Mouse (Mus musculus) CD4-positive helper T cell, adult 2 months (primary cell): ENCODE data around the gene Fxyd4.

ENCODE experiments used
- DNase-seq: peaks from one replicate; pipeline ENCODE4 v3.0.0-alpha.2; 2012; ENCODE audit warnings: low read depth, missing footprints, low spot score

Gene Fxyd4

DNA sequence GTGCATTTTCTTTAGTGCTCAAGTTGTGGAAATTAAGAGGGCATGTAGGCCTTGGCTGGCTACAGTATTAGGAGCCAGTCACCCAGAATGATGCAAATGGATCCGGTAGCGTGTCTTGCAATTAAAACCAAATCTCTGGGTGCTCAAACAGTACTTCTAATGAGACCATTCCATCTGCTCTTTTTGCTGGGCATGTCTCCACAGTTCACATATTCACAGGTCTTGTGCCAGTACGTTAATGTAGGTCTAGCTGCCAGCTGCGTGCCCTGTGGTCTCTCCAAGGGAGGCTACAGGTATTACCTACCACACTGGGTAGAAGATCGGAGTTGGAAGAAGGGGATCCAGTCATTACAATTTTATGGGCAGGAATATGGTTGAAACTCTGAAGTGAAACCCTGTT, 19.4 kb downstream of the Fxyd4 start:
- DNase-seq, result no peak

DNA sequence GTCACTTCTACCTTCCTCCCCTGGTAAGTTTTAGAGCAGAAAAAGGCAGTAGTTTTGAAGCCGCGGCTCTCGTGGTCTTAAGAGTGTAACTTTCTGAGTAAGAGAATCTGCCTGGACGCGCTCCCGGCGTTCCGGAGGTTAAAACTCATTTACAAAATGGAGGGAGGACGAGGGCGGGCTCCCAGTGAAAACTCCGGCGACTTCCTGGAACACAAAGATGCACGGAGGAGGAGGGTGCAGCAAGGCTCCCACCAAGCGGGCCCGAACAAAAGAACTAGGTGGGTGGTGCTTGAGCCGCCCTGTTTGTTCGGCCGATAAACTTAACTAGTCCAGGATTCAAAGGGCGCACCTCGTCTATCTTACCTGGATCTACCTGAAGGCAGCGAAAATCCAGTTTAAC, 19.9 kb downstream of the Fxyd4 start:
- DNase-seq, result peak; percentile 86

DNA sequence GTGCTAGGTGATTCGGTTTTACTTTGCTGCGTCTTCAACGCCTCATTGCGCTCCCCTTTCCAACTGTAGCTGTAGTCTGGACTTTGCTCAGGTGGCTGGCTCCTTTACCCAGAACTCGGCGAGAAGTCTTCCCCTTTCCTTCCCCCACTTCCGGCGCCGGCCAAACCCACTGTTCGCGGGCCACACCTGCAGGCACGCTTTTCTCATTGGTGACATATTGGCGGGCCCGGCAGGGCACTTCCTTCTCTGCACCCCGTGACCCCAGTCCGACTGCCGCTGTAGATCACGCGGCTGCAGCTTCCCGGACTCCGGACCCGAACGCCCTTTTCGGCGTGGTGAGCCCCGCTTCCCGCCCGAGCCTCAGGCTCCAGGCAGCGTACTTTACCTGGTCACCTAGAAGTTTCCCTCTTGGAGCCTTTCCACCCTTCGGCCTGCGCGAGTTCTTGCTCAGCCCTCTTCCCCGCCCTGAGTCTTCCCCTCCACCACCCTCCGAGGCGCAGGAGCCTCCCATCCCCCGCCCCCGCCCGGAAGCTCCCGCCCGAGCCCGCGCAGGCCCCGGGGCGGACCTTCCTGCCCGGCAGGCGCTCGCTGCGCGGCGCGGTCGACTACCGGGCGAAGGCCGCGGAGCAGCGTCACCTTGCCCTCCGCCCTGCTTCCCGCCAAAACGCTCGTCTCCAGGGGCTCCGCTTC, 20.6 kb downstream of the Fxyd4 start:
- DNase-seq, result peak; percentile 92

- no peak for DNase-seq
Measured at GRCm38 (mm10) chr6:117916205-117916736, 21.2 kb downstream of the Fxyd4 start.

- DNase-seq, result no peak
Measured at GRCm38 (mm10) chr6:117914541-117914940, 23.0 kb downstream of the Fxyd4 start.

DNA sequence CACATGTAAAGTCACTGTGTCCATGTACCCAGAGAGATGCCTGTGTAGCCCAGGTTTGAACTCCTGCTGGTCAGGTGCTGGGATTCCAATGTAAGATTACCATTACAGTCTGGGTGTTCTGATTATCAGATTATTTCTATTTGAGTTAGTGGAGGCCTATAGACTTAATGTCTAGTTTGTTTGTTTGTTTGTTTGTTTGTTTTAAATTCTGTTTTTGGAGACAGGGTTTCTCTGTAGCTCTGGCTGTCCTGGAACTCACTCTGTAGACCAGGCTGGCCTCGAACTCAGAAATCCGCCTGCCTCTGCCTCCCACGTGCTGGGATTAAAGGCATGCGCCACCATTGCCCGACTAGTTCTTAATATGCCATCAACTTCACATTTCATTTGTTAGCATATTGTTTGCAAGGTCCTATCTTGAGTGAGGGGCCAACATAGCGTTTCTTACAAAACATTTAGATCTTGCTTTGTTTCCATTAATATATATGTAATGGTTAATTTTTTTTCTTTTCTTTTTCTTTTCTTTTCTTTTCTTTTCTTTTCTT, 27.3 kb downstream of the Fxyd4 start:
- DNase-seq, result no peak

DNA sequence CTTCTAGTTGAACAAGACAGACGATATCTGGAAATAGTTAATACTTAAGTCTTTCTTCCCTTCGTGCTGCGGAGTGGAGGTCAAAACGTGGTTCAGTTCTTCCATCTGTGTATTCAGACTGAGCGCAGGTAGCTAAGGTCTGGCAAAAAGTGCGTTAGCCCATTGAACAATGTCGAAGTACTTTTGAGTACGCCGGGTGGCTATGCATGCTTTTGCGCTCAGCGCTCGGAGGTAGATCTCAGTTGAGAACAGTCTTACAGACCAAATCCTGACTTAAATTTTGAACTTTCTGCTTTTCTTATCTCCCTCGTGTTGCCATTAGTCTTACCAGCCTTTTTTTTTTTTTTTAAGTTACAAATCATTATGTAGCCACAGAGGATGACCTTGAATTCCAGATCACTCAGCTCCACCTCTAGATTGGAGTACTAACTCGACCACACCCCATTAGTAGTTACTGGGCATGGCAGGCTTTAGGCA, 29.0 kb downstream of the Fxyd4 start:
- peak; percentile 49 for DNase-seq

- DNase-seq, result no peak
Measured at GRCm38 (mm10) chr6:117907979-117908355, 29.5 kb downstream of the Fxyd4 start.

GRCm38 (mm10) chr6:117907301-117907978, 30.1 kb downstream of the Fxyd4 start:
- DNase-seq, result peak; percentile 98

GRCm38 (mm10) chr6:117906590-117907271, 30.8 kb downstream of the Fxyd4 start:
- peak; percentile 99 for DNase-seq

GRCm38 (mm10) chr6:117906015-117906531, 31.4 kb downstream of the Fxyd4 start:
- no peak for DNase-seq

- no peak for DNase-seq
Measured at GRCm38 (mm10) chr6:117905260-117905930, 32.1 kb downstream of the Fxyd4 start.

- DNase-seq, result no peak
Measured at GRCm38 (mm10) chr6:117903836-117904235, 33.7 kb downstream of the Fxyd4 start.

- DNase-seq, result no peak
Measured at GRCm38 (mm10) chr6:117902556-117902955, 34.9 kb downstream of the Fxyd4 start.

DNA sequence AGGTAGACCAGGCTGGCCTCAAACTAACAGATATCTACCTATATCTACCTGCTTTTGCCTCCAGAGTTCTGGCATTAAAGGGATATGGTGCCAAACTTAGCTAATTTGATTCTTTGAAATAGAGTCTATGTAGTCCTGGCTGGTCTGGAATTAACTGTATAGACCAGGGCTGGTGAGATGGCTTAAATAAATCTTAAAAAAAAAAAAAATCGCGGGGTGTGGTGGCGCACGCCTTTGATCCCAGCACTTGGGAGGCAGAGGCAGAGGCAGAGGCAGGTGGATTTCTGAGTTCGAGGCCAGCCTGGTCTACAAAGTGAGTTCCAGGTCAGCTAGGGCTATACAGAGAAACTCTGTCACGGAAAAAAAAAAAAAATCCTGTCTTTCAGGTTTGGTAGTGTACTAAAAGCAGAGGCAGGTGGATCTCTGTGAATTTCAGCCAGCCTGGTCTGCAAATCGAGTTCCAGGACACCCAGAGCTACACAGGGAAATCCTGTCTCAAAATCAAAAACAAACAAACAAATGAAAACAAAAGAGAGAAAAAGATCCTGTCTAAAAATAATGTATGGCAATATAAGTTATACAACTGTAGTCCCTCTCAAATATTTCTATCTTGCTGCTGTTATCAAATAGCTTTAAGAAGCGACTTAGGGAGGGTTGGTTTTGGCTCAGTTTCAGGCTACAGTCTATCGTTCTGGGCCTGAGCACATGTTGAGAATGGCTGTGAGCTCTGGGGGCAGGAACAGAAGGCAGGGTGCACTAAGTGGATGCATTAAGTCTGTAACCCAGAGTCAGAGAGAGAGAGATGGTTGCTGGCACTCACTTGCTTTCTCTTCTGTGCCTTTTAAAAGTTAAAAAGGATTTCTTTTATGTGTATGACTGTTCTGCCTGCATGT, 35.7 kb downstream of the Fxyd4 start:
- no peak for DNase-seq

- DNase-seq, result peak; percentile 93
Measured at GRCm38 (mm10) chr6:117900126-117901080, 37.1 kb downstream of the Fxyd4 start, which contains the start of gene Hnrnpf. TSS of gene Hnrnpf (plus strand) at chr6:117900324.

DNA sequence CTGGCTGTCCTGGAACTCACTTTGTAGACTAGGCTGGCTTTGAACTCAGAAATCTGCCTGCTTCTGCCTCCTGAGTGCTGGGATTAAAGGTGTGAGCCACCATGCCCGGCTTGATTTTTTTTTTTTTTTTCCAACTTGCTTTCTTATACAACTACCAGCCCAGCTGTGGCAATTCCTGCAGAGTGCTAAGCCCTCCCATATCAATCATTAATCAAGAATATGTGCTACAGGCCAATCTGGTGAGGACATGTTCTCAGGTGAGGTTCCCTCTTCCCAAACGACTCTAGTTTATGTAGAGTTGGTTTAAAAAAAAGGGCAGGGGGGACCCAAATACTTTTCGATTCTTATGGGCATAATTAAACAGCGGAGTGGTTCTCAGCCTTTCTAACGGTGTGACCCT, 39.7 kb downstream of the Fxyd4 start:
- no peak for DNase-seq

DNA sequence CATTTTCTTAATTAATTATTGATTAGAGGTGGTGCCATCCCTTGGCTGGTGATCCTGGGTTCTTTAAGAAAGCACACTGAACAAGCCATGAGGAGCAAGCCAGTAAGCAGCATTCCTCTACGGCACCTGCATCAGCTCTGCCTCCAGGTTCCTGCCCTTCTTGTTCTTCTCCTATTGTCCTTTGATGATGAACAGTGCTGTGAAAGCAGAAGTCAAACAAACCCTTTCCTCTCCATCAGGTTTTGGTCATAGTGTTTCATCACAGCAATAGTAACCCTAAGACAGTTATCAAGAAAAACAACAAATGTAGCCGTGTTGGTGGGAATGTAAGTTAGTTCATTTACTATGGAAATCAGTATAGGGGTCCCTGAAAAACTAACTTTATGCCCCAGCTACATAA, 44.1 kb downstream of the Fxyd4 start:
- no peak for DNase-seq

DNA sequence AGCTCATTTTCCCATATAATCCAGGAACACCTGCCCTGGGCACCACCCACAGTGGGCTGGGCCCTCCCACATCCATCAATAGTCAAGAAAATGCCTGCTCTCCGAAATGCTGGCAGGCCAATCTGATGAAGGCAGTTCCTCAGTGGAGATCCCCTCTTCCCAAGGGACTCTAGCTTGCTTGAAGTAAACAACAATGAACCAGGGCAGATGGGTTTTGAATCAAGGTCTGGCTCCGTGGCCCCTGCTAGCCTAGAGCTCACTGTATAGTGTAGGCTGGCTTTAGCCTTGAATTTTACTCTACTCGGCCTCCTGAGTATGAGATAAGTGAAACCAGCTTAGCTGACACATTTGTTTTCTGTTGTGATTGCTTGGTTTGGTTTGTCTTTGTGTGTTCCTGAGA, 45.1 kb downstream of the Fxyd4 start:
- no peak for DNase-seq
